Mouse (Mus musculus) naive thymus-derived CD4-positive, alpha-beta T cell, adult 2 months (primary cell): ENCODE measurements around the gene Prx.

Source experiments
- DNase-seq: peaks from one replicate; pipeline ENCODE4 v3.0.0-alpha.2; 2011; ENCODE audit warnings: low read depth

Gene Prx

GRCm38 (mm10) chr7:27560291-27560887, 61.3 kb downstream of the Prx start:
- no peak for DNase-seq

GRCm38 (mm10) chr7:27560978-27561377, 61.9 kb downstream of the Prx start:
- no peak for DNase-seq
